Mouse (Mus musculus) lung, adult 2 months (tissue): ENCODE measurements around the gene Fcer2a. TPM values are rescaled to one million over a fixed set of nuclear protein-coding genes. Genes with fewer than 3 reads are reported as not detected.
A peak's percentile ranks its signal among the peaks of the same experiment; 100 is the strongest.

Source experiments
- DNase-seq: peaks from one replicate; pipeline ENCODE4 v3.0.0; 2022
- H3K4me1 ChIP-seq: fragments of 200-500 bp; 2 replicates; pipeline ENCODE4 v1.6.1; 2011; ENCODE audit warnings: low read length; ENCODE audit not compliant: control insufficient read depth, insufficient read depth
- H3K4me3 ChIP-seq: fragments of 200-500 bp; replicated peaks from 2 replicates; pipeline ENCODE3; 2011; ENCODE audit warnings: low read depth, mild to moderate bottlenecking, control low read depth, low read length; ENCODE audit errors: extremely low read depth
- CTCF ChIP-seq: fragments of 200-500 bp; IDR thresholded peaks from 2 replicates; pipeline ENCODE4 v1.5.1; 2011; ENCODE audit warnings: mild to moderate bottlenecking, low read length, control low read depth; ENCODE audit not compliant: insufficient read depth
- POLR2A ChIP-seq: fragments of 200-500 bp; IDR thresholded peaks from 2 replicates; pipeline ENCODE4 v1.6.1; 2011; ENCODE audit warnings: low read depth, mild to moderate bottlenecking, control low read depth, low read length, borderline replicate concordance; ENCODE audit errors: extremely low read depth
- WGBS: fragments of 180-500 bp; shearing (Covaris S2); methylation state at CpG from one replicate; pipeline ENCODE4 v1.1.7; 2018; 5-methylcytosine and 5-hydroxymethylcytosine counted together
- polyA plus RNA-seq: library from polyadenylated mRNA; depleted of rRNA; stranded (reverse); fragments of >200 nt; gene quantifications from 2 replicates; pipeline ENCODE4 v1.2.3, GENCODE M21; 2012

Fcer2a gene
- polyA plus RNA-seq, 1 experiment, result 12.5 TPM

DNA sequence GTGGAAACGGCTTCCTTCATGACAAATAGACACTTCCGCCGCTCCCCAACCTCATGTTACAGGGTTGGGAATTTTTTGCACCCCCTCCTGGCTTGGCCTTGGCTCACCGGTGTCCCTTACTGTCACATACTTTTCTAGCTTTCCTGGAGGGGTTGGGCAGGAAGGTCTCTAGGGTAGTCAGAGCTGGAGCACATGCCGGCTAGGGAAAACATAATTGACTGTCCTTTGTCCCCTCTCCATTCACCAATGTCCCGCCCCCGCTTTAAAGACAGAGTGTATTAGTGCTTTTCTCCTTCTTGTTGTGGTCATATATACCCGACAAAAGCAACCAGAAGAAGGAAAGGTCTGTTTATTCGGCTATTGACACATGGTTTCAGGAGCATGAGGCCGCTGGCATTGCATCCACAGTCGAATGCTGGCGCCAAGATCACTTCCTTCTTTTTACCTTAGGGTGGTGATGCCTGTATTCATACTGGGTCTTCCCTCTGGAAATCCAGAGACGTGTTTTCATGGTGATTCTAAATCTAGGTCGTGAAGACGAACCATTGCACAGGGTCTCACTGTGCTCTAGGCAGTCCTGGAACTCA is 16.9 kb downstream of the Fcer2a start:
- H3K4me3 ChIP-seq, result peak overlapping the region; percentile 92
- no peaks in the 10 kb centered on the region; the same call in 1 of the 2 replicates for H3K4me1 ChIP-seq
- TF ChIP-seq POLR2A, result no peak
- TF ChIP-seq CTCF, result no peak
- under 1% methylated on average over 15 of the region's 15 CpGs for whole genome bisulfite sequencing
- DNase-seq, result no peak

- H3K4me3 ChIP-seq, result peak within 1 kb of the TSS; percentile 92
- under 1% methylated on average over 61 of the region's 61 CpGs for WGBS
- peak; percentile 89 for DNase-seq
- TF ChIP-seq CTCF (peak; percentile 54), POLR2A (peak; percentile 78; the same call in 1 of the 2 replicates)
- H3K4me1 ChIP-seq, result no peaks in the 10 kb centered on the region; the same call in 1 of the 2 replicates
These were observed 17.6 kb downstream of the Fcer2a start, which contains the start of gene Trappc5 for GRCm38 (mm10) chr8:3676131-3676992. TSS of gene Trappc5 (plus strand) at chr8:3676299.

- WGBS, result 54% methylated on average over 3 of the region's 3 CpGs
- Histone ChIP-seq H3K4me1 (no peaks in the 10 kb centered on the region; the same call in 1 of the 2 replicates), H3K4me3 (no peak overlapping the region)
- TF ChIP-seq POLR2A (no peak), CTCF (no peak)
- no peak for DNase-seq
These were observed 19.3 kb downstream of the Fcer2a start for GRCm38 (mm10) chr8:3674671-3675070.

DNA sequence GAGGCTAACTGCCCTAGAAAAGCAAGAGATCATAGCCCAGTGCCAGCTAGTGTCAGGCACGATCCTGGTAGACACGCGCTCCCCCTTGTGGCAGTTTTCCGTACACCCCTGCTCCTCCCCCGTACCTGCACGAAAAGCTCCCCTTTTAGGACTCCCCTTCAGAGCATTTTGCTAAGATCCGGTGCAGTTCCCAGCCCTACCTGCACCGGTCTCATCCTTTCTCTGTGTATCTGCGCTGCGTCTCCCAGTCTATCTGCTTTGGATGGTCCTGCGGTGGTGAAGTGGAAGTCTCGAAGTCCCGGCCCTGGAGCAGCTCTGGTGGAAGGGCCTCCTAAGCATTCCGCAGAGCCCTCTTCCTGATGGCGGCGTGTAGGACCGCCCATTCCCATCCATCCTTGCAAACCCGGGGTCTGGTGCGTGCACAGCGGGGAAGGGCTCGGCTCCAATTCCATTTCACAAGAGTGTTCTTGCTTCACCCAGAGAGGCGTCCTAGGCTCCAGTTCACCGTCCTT is 21.9 kb downstream of the Fcer2a start, which contains the start of gene Fcor:
Gene Fcor (minus strand): TSS at position 383 of the 512 bp plus-strand sequence.
- under 1% methylated on average over 23 of the region's 23 CpGs for WGBS
- Histone ChIP-seq H3K4me1 (no peaks in the 10 kb centered on the region; the same call in 1 of the 2 replicates), H3K4me3 (peak within 1 kb of the TSS; percentile 84)
- TF ChIP-seq CTCF (peak; percentile 94), POLR2A (no peak)
- peak; percentile 87 for DNase-seq

DNA sequence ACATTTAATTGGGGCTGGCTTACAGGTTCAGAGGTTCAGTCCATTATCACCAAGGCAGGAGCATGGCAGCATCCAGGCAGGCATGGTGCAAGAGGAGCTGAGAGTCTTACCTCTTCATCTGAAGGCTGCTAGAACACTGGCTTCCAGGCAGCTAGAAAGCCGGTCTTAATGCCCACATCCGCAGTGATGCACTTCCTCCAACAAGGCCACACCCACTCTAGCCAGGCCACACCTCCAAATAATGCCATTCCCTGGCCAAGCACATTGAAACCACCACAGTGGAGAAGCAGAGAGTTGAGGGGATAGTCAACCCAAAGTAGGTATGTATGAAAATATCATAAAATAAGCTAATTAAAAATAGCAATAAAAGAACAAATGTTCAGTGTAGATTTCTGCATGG is 23.6 kb downstream of the Fcer2a start:
- H3K4me1 ChIP-seq, result no peaks in the 10 kb centered on the region; the same call in 1 of the 2 replicates
- no peak for DNase-seq
- TF ChIP-seq CTCF (no peak), POLR2A (no peak)
- no peak overlapping the region for H3K4me3 ChIP-seq
- WGBS, result 52% methylated on average over 2 of the region's 2 CpGs

DNA sequence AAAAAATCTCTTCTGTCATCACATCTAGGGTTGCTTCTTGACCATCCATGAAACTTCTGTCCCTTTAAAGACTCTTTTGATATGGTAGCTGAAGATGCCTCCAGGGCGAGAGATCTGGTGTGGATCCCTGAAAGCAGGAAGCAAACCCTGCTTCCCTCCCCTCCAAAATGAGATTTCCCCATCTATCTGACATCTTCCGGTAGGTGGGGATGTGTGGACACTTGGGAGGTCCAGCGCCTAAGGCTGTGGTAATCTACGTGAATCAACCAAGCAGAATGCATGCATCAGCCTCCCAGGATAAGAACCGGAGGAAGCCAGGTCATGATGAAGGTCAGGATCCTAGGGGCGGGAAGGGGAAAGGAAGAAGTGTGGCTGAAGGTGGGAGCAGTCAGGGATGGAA is 28.5 kb downstream of the Fcer2a start, which contains the start of gene Mcemp1:
Gene Mcemp1 (plus strand): TSS at position 248 of the 400 bp plus-strand sequence.
- DNase-seq, result no peak
- Histone ChIP-seq H3K4me3 (peak within 1 kb of the TSS; percentile 43), H3K4me1 (no peaks in the 10 kb centered on the region)
- TF ChIP-seq POLR2A (no peak), CTCF (no peak)
- 63% methylated on average over 6 of the region's 6 CpGs for WGBS

DNA sequence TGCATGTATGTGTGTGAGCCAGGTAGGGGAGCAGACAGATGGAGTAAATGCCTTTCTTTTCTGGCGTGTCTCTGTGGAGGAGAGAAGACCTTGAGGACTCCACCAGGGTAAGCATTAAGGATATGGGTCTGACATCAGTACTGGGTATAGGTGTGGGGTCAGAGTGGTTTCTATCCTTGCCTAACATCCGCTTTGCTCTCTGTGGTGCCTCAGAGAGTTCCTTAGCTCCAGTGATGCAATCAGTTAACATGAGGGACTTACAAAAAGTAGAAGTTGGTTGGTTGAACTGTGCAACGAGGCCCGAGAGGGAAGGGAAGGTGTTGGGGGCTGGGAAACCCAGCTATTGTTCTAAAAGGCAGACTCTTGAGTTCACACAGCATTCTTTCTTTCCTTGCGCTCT is 29.6 kb downstream of the Fcer2a start:
- DNase-seq, result no peak
- TF ChIP-seq POLR2A (no peak), CTCF (no peak)
- Histone ChIP-seq H3K4me3 (no peak overlapping the region), H3K4me1 (no peaks in the 10 kb centered on the region)
- WGBS, result 47% methylated on average over 5 of the region's 5 CpGs

- Histone ChIP-seq H3K4me3 (no peak overlapping the region), H3K4me1 (no peaks in the 10 kb centered on the region)
- WGBS, result 54% methylated on average over 8 of the region's 8 CpGs
- no peak for DNase-seq
- TF ChIP-seq POLR2A, result no peak
These were observed 33.1 kb downstream of the Fcer2a start for GRCm38 (mm10) chr8:3660889-3661288.

GRCm38 (mm10) chr8:3656725-3657381 is 37.1 kb downstream of the Fcer2a start:
- no peak overlapping the region for H3K4me3 ChIP-seq
- DNase-seq, result no peak
- no peaks in the 10 kb centered on the region for H3K4me1 ChIP-seq
- WGBS, result 25% methylated on average over 7 of the region's 7 CpGs
- no peak for TF ChIP-seq POLR2A
- TF ChIP-seq CTCF, result no peak
